Mouse (Mus musculus) kidney, postnatal 25 days (tissue): ENCODE results near the gene Apol9b.
"Not testable (repeated sequence)": the region's sequence is repeated elsewhere in the genome, so short reads cannot be mapped to it uniquely, and the experiment has no call there.

ENCODE experiments used
- DNase-seq, 2 experiments: peaks; one replicate each; pipeline ENCODE4 v3.0.0; 2021; ENCODE audit warnings: mixed read lengths in 2 of 2

The Apol9b gene

GRCm38 (mm10) chr15:77728739-77729138 lies at the start of gene Apol9b:
Gene Apol9b (plus strand): TSS chr15:77729039.
- DNase-seq, result not testable (repeated sequence)

DNA sequence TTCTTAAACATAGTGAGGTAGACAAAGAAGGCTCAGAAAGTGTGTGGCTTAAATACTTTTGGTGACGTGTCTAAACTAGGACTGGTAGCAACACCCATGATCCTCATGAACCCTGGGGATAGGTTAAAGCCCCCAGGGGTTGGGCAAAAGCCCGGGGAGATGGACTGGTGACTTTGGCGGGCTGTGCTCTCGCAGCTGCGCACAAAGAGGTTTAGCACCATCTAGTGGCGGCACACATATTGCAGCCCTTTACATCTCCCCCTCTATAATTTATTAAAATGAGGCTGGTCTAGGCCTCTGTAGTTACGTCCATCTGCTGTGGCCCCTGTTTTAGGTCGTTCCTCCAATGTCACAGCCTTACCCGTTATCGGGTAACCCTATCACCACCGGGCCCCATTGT lies 44.9 kb upstream of the Apol9b start:
- DNase-seq, result peak in 1 of 2 experiments; percentile 71

GRCm38 (mm10) chr15:77691532-77692311 lies 37.1 kb upstream of the Apol9b start:
- DNase-seq, result not testable (repeated sequence)

GRCm38 (mm10) chr15:77694687-77695295 lies 34.0 kb upstream of the Apol9b start:
- DNase-seq, result peak; percentile 22 to 37

DNA sequence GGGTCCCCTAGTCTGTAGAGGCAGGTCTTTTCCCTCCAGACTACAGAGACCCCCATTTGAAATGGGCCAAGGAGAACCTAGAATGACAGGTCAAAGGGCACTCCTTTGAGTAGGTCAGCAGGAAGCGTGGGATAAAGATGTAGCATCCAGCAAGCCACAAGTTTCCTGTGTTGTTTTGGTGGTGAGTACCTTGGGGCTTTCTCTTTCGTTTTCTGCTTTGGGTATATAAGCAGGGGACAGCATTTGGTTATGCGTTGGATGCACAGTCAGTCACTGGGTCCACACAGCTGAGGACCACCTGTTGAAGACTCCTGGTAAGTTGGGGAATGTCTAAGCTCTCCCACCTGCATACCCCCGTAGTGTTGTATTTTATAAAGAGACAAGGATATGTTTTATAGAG lies 30.2 kb upstream of the Apol9b start, which contains the start of gene Apol7e:
Gene Apol7e (plus strand): TSS at position 202 of the 400 bp plus-strand sequence.
- DNase-seq, result not testable (repeated sequence)

GRCm38 (mm10) chr15:77705306-77705705 lies 23.5 kb upstream of the Apol9b start:
- not testable (repeated sequence) for DNase-seq

GRCm38 (mm10) chr15:77708936-77709335 lies 19.9 kb upstream of the Apol9b start:
- not testable (repeated sequence) for DNase-seq

DNA sequence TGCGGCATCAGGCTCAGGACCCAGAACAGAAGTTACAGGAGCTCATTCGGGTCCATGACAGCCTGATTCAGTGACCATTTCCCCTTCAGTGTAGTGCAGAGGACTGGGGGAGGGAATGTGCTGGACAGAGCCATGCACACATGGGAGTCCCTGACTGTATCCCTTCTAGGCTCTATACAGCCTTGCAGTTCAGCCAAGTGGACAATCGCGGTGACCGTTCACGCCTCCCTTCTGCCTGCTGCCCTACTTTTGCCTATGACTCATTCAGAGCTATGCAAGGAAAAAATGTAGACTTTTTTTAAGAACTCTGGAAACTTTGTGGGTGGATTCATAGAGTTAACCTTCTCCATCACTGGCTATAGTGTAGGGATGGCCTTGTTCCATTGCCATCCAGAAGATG lies 10.6 kb upstream of the Apol9b start:
- DNase-seq, result not testable (repeated sequence)

DNA sequence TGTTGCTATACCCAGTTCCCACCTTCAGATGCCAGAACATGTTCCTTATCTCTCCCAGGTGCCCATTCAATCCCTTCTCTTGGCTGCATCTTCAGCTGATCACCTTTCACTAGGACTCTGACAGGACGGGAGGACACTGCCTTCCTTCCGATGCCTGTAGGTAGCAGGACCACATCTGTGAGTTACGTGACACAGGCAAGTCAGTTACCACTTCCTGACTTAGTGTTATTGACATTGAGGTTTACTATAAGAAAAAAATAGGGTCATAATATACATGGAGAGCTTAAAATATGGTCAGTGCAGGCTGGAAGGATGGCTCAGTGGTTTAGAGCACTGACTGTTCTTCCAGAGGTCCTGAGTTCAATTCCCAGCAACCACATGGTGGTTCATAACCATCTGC lies 7.3 kb upstream of the Apol9b start:
- not testable (repeated sequence) for DNase-seq

GRCm38 (mm10) chr15:77724208-77724911 lies 4.5 kb upstream of the Apol9b start:
- not testable (repeated sequence) for DNase-seq

- DNase-seq, result peak in 1 of 2 experiments; percentile 32
These were observed 3.3 kb upstream of the Apol9b start for GRCm38 (mm10) chr15:77725393-77726020.

DNA sequence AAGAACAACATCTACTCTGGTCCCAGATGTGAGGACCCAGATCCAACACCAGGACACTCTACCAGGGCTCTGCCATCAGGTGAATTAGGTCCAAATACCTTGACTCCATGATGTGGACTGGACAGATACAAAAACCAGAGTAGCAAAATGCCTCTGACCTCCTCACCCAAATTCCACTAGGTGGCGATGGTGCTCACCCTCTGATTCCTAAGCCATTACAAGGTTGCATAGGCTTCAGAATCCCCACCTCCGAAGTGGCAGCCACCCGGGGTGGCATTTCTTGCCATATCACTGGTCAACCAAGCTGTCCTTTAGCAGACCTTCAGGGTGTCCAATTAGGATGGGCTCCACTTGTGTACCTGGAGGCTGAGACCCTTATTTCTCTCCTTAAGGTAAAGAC lies 1.7 kb upstream of the Apol9b start:
- not testable (repeated sequence) for DNase-seq

- not testable (repeated sequence) for DNase-seq
These were observed 1.1 kb upstream of the Apol9b start for GRCm38 (mm10) chr15:77727745-77728144.

GRCm38 (mm10) chr15:77731605-77732004 lies 2.8 kb downstream of the Apol9b start:
- no peak for DNase-seq

DNA sequence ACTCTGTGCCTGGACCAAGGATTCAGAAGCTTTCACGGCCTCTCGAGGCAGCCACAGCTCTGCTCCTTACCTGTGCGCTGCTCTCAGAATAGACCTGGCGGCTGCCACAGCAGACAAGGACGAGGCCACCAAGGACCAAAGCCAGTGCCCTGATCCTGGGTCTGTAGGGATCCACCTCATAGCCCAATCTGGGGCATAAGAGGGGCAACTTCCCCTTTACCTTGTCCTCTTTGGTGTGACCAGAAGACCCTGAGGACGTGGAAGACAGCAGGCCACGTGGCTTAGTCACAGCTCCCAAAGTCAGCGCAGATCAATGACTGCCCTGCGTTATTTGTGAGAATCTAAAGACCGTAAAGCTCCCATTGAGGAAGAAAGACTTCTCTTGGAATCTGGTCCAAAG lies 4.0 kb downstream of the Apol9b start:
- DNase-seq, result not testable (repeated sequence)

DNA sequence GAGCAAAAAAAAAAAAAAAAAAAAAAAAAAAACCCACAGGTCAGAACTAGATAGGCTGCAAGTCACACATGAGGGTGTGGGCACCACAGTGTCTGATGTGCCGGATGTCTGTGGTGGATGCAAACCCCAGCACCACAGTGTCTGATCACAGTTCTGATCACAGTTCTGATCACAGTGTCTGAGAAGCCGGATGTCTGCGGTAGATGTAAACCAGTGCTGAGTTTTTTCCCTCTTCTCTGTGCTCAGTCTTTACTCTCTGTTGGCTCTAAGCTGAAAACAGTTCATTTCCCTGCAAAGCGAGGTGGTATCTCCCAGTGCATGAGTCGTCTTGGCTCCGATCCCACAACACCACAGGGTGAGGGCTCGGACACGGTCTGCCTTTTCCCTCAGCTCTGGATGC lies 4.5 kb downstream of the Apol9b start:
- not testable (repeated sequence) for DNase-seq

DNA sequence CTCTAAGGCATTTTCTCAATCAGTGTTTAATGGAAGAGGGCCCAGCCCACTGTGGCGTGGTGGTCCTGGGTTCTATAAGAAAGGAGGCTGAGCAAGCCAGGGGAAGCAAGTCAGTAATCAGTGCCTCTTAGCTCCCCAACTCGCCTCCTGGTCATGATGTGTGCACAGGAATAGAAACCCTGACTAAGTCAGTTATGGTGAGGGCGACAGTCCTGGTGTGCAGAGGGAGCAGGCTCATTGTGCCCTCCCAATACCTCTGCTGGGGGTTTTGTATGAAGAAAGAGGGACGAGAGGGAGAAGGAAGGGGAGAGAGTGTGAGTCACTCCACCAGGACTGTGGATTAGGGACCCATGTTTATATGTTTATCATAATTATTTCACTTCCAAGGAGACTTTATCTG lies 5.1 kb downstream of the Apol9b start:
- not testable (repeated sequence) for DNase-seq

- no peak for DNase-seq
These were observed 11.9 kb downstream of the Apol9b start for GRCm38 (mm10) chr15:77740511-77741297.

DNA sequence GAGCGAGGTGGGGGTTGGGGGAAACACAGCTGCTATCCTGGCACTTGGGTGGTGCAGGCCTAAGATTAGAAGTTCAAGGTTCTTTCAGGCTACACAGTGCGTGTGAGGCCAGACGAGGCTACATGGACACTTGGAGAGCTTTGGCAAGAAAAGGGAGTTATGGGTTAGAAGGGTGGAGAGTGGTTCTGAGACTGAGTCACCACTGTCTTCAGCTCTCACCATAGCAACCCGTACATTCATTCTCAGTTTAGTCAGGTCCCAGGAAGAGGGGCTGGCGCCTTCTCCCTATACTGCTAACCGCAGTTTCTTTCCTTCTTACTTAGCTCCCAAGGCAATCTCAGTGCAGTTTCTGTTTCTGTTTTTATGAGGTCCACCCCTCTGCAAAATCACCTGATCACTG lies 12.7 kb downstream of the Apol9b start:
- not testable (repeated sequence) for DNase-seq

- DNase-seq, result no peak
These were observed 15.8 kb downstream of the Apol9b start for GRCm38 (mm10) chr15:77744632-77745031.

DNA sequence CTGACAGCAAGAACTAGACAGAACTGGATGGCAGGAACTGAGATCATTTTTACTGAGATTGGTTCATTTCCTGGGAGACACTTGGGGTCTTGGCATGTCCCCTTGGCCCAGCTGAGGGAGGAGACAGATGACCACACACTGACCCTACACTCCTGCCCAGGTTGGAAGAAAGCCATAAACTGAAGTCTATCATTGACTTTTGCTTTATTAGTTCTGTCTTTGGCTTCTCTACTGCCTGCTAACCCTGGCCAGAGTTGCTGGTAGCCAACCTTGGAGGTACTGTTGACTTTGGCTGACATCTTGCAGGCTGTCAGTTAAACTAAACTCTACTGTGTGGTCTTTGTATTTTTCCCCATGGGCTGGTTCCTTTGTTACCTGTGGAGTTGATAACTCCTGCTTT lies 16.2 kb downstream of the Apol9b start:
- no peak for DNase-seq

DNA sequence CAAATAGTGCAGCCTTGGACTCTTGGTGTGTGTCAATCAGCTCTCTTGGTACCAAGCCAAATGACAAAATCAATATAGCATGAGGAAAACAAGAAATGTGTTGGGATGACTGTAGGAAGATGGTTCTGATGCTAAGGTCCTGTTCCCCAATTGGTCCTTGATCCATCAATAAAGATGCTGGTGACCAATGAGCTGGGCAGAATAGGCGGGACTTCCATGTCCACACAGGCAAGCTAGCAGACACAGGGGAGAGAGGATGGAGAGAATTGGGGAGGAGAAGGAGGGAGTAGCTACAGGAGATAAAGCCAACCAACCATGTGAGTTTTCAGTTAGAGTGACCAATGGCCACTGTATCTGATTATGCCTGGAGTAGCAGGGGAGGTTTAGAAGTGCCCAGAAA lies 17.5 kb downstream of the Apol9b start:
- no peak for DNase-seq
